Mouse (Mus musculus): Measurements from ENCODE around the gene Zfp961. TPM values are rescaled to one million over a fixed set of nuclear protein-coding genes. Genes with fewer than 3 reads are reported as not detected.
A peak's percentile ranks its signal among the peaks of the same experiment; 100 is the strongest.

Zfp961 gene
- total RNA-seq, 2 experiments from 2014 or later: 15.3 to 15.4 TPM

DNA sequence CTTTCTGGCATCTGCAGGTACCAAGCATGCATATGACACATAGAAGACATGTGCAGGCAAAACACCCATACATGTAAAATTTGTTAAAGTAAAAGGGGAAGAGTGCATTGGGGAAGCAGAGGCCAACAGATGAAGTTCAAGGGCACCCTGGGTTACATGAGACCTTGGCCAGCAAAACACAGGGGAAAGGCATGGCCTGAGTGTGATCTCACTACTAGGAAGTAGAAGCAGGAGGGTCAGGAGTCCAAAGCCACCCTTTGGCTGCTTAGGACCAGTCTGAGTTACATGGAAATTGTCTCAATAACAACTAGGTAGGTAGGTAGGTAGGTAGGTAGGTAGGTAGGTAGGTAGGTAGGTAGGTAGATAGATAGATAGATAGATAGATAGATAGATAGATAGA lies 9.6 kb downstream of the Zfp961 start:
- no peak for DNase-seq (ENCODE audit: low spot score in 2 of 2)

DNA sequence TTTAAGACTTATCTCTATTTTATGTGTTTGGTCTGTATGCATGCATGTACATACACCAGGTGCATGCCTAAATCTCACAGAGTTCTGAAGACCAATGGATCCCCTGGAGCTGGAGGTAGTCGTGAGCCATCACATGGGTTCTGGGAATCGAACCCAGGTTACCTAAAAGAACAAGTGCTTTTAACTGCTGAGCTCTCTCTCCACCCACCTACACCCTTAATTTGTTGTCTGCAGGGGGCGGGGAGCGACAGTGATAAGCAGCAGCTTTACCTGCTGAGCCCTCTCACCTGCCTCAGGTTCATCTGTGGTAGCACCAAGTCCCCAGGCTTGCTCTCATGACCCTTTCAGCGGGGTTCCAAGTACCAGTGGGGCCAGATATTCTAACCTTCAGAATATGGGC lies 11.0 kb downstream of the Zfp961 start:
- no peak for DNase-seq (ENCODE audit: low spot score in 2 of 2)

DNA sequence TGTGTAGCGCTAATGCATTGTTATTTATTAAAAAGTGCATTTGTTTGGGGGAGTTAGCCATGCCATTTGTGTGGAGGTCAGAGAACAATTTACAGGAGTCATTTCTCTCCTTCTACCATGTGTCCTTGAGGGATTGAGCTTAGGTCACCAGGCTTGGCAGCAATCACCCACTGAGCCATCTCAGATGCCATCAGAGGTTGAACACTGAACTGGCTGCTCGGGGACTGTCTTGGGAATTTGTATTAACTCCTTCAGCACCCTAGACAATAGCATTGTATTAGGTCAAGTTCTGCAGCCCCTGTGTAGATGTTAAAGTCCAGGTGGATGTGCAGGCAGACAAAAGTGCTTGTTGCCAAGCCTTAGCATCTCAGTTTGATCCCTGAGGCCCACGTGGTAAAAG lies 13.2 kb downstream of the Zfp961 start:
- no peak for DNase-seq (ENCODE audit: low spot score in 2 of 2)

DNA sequence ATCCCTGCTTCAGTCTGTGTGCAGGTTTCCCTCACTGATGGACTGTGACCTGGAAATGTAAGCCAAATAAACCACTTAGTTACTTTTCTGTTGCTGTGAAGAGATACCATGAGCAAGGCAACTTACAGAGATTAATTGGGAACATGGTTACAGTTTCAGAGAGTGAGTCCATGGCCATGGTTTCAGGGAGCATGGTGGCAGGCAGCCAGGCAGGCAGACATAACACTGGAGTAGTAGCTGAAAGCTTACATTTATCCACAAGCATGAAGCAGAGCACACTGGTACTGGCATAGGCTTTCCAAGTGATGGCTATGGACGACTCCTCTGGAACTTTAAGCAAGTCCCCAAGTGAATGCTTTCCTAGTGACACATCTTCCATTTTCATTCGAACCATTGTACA lies 14.3 kb downstream of the Zfp961 start:
- no peak for DNase-seq (ENCODE audit: low spot score in 2 of 2)

DNA sequence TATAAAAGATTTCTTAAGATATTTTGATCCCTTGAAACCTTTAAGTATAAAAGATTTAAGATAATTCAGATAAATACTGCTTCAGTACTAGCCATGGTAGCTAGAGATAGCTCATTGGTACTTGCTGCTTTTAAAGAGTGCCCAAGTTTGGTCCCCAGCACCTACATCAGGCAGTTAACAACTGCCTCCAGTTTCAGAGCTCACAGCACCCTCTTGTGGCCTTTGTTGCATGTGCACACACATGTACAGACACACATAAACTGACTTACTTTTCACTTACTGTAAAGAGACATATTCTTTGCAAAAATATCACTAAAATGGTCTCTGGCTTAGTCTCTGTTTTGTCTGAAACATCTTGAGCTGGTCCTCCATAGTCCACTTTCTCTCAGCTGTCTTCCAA lies 15.6 kb downstream of the Zfp961 start:
- DNase-seq (ENCODE audit: low spot score in 2 of 2): no peak

DNA sequence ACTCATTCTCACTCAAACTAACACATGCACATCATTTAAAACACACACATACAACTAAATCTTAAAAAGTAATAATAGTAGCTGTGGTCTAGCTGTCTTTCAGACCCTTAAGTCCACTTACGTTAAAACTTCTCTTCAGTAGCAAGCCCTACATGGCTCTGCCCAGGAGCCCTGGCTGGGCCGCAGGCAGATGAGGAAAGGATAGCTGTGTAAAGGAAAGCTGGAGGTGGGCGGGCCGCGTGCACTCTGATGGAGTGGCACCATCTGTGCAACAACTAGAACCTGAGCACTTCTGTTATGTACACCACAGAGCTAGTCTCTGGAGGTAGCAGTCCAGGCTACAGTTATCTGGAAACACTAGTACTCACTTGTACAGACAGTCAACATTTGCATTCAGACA lies 16.4 kb downstream of the Zfp961 start:
- no peak for DNase-seq (ENCODE audit: low spot score in 2 of 2)

DNA sequence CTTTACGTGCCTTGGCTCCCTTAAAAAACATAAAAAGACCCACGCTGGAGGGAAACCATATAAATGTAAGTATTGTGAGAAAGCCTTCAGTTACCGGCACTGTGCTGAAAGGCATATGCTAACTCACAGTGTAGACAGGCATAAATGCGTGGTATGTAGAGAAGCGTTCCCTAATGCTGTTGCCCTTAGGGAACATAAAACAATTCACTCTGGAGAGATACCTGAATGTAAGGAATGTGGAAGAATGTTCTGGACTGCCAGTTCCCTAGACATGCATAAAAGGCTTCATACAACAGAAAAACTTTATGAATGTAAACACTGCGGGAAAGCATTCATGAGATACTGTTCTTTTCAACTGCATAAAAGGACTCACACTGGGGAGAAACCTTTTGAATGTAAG lies 17.3 kb downstream of the Zfp961 start:
- DNase-seq (ENCODE audit: low spot score in 2 of 2): no peak

DNA sequence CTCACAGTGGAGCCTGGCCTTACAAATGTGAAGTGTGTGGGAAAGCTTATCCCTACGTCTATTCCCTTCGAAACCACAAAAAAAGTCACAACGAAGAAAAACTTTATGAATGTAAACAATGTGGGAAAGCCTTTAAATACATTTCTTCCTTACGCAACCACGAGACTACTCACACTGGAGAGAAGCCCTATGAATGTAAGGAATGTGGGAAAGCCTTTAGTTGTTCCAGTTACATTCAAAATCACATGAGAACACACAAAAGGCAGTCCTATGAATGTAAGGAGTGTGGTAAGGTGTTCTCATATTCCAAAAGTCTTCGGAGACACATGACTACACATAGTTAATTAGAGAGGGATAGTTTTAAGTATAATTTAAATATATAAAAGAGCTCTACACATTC lies 17.8 kb downstream of the Zfp961 start:
- DNase-seq (ENCODE audit: low spot score in 2 of 2): no peak

DNA sequence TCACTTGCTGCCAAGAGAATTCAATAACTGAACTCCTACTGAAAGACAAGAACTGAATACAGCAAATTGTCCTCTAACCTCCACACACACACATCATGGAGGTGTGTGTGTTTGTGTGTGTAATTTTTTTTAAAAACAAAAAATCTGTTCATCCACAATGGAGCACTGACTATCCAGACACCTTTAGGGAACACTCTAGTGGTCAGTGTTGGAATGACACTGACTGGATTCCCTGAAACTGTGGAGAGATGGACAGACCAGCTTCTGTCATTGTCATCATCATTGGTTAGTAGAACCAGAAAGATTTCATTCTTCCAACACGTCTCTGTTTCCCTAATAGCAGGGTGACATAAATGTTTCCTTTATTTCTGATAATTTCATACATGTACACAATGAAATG lies 21.1 kb downstream of the Zfp961 start:
- peak in 1 of 2 experiments; percentile 25 for DNase-seq (ENCODE audit: low spot score in 2 of 2)

DNA sequence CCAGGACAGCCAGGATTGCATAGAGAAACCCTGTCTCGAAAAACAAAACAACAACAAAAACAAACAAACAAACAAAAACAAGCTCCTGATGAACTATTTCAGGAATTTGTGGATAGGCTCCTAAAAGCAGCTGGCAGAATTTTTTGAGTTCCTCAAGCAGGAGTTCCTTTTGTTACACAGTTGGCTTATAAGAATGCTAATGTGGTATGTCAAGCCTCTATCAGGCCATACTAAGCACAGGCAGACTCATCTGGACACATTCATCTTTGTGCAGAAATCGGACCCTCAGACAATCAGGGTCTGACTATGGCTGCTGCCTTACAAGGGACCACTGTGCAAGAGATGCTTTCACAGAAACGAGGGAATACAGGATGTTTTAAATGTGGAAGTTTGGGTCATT lies 23.4 kb downstream of the Zfp961 start:
- no peak for DNase-seq (ENCODE audit: low spot score in 2 of 2)

DNA sequence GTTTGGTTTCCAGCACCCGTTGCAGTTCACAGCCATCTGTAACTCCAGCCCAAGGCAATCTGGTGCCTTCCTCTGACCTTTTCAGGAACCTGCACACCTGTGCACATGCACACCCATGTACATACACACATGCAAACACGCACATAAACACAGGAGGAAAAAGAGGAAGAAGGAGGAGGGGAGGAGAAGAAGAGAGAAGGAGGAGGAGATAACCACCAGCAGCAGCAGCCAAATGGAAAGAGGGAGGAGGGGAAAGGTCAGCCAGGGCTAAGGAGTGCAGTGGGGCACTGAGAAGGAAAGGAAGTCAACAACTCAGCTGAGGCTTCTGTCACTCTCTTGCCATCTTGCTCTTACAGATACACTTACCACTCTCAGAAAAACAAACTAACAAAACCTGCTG lies 30.2 kb downstream of the Zfp961 start:
- no peak for DNase-seq (ENCODE audit: low spot score in 2 of 2)

DNA sequence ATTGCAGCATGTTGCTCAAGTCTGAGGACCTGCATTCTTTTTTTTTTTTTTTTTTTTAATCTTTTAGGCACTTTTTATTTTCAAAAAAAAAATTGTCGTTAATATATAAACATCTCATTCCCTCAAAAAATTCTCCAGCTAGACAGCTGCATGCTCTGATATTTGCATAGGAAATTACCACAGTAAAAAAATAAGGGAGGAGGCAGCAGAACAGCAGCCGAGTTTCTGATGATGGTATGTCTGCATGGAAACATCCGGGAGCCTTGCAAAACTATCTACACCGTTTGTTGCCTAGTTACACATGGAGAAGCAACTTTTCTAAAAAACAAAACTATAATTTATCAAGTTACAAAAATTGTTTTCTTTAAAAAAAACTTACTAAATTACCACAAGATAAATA lies 30.6 kb downstream of the Zfp961 start:
- no peak for DNase-seq (ENCODE audit: low spot score in 2 of 2)

DNA sequence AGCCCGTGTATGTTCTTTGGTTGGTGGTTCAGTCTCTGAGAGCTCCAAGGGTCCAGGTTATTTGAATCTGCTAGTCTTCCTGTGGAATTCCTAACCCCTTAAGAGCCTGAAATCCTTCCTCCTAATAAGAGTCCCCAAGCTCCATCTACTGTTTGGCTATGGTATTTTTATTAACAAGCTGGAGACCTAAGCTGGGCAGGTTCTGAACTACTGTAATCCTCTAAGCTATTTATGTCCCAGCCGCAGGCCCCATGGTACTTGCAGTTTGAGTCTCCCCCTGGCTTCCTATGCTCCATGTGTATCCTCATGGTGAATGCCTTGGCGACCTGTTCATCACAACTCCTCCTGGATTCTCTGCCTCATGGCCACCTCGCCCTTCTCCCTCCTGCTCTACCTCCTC lies 33.8 kb downstream of the Zfp961 start:
- no peak for DNase-seq (ENCODE audit: low spot score in 2 of 2)

DNA sequence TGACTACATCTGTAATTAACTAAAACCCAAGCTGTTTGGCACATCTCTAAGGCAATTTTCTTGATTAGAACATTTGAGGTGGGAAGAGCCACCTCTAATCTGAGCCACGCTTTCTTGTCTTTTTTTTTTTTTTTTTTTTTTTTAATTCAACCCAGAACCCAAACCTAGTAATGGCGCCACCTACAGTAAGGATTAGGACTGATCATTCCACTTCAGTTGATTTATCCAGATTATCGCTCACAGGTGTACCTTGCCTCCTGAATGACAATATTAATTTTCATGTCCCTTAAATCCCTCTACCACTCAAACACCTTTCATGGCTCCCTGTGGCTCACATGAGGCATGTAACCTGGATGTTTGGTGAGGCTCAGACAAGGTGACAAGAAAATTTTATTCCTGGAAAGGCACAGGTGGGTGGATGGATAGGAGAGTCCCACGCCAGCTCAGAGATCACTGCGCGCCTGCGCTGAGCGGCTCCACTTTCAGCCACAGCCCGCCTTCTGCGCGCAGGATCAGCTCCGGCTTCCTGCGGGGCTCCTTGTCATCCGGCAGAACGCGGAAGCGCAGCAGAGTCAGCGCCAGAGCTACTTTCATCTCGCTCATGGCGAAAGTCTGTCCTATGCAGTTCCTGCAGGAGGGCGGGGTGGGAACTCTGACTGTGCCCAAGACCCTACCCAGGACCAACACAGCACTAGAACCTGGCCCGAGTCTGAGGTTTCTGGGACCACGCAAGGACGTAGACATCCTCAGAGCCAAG lies 37.5 kb downstream of the Zfp961 start:
- peak; percentile 66 to 80 for DNase-seq (ENCODE audit: low spot score in 2 of 2)

DNA sequence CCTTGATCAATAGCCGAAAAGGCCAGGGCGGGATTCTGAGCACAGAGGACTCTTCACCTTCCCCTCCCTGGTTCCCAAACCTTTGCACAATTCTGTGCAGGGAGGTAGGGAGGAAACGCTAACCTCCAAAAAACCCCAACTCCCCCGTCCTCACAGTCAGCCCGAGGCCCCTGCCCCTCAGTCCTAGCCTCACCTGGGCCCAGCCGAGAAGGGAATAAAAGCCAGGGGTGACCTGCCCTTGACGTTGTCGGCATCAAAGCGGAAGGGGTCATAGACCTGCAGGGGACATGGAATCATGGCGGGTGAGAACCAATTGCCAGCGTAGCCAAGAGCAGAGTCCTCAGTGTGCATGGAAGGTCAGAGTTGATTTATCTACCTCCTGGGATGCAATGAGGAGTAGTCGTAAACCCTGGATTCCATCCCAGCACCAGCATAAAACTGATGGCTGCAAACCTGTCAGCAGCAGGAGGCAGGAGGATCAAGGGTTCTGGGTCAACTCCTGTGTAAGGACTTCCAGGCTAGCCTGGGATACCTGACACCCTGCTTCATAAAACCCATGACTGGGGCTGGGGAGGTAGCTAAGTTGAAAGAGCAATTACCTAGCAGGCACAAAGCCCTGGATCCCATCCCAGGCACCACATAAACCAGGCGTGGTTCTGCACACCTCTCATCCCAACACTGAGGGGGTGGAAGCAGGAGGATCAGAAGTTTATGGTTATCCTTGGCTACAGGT lies 38.2 kb downstream of the Zfp961 start:
- DNase-seq (ENCODE audit: low spot score in 2 of 2): no peak

DNA sequence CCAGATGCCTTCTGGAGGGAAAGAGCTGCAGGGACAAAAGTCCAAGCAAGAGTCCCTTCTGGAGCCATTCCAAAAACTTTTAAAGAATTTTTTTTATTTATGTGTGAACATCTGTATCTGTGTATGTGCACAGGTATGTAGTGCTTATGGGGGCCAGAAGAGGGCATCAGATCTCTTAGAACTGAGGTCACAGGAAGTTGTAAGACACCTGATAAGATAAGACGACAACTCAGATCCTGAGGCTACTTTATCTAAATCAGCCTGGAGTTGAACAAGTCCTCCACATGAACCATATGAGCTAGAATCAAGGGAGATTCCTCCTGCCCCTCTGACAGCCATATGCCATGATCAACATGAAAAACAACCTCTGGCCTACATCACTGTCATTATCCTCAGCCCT lies 48.6 kb downstream of the Zfp961 start:
- no peak for DNase-seq (ENCODE audit: low spot score in 2 of 2)

DNA sequence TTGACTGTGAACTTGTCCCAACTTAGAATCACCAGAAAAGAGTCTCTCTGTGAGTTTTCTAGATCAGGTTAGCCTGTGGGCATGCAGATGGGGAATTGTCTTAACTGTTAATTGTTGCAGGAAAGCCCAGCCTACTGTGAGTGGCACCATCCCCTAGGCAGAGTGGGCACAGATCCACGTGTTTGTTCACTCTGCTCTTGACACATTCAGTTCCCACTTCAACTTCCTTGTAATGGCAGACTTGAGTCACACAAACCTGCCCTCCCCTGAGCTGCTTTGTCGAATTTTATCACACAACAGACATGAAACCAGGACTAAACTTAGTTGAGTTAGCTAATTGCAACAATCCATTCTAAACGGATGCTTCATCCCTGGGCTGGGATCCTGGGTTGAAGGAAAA lies 49.4 kb downstream of the Zfp961 start:
- DNase-seq (ENCODE audit: low spot score in 2 of 2): no peak

DNA sequence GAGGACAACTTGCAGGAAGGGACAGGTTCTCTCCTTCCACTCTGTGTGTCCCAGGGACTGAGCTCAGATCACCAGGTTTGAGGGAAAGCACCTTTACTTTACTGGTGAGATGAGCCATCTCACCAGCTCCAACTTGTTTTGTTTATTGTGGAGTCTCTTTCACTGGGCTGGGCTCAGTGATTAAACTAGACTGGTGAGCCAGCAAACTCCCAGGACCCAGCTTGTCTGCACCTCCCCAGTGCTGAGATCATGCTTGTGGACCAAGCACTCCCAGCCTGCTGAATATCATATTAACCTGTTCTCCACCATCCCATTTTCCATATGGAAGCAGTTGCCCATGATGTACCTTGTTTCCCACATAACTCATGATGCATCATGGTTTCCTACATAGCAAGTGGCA lies 52.1 kb downstream of the Zfp961 start:
- DNase-seq (ENCODE audit: low spot score in 2 of 2): no peak

DNA sequence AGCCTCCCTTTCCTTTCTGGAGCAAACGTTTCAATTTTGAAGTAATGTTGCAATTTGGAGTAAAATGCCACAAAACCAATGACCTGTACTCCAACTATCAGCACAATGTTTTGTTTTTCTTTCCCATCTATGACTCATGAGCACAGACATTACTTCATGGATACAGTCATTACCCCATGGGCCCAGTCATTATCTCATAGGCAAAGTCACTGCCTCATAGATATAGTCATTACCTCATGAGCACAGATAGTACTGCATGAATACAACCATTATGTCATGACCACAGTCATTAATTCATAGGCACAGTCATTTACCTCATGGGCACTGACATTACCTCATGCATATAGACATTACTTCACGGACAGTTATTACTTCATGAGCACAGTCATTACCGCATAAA lies 55.1 kb downstream of the Zfp961 start:
- DNase-seq (ENCODE audit: low spot score in 2 of 2): no peak

DNA sequence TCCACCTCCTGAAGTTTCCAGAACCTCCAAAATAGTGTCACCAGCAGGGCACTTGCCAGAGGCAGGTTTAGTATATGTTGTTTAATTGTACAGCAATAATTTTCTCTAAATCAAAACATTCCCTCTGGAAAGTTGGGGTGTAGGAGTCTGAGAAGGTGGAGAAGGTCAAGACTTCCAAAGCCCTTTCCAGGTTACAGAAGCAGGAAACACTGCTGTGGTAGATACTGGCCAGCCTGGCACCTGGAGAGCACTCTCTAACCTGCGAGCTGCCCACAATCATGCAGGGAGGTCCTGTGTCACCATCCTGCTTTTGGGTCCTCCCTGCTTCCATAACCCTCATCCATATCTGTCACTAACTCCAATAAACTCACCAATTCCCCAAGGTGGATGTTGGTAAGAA lies 55.9 kb downstream of the Zfp961 start:
- no peak for DNase-seq (ENCODE audit: low spot score in 2 of 2)

DNA sequence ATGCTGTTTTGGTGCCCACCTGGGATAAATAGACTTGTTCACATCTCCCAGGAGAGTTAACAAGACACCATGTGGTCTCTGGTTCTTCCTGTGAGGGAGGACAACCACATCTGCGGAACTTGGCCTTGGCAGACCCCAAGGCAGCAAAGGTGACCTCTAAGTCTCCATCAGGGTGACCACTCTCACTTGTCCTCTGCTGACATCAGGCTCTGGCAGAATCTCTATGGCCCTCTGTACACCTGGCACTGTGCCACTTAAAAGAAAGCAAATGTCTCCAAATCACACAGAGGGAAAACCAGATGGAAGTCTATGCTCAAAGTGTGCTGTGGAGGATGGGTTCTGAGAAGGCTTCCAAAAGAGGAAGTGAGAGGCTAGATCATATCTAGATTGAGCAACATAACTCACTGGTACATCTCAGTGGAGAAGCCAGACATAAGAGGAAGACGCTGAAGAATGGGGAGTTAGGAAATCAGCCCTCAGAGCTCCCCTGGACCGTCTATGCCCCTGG lies 57.4 kb downstream of the Zfp961 start:
- DNase-seq (ENCODE audit: low spot score in 2 of 2): no peak

DNA sequence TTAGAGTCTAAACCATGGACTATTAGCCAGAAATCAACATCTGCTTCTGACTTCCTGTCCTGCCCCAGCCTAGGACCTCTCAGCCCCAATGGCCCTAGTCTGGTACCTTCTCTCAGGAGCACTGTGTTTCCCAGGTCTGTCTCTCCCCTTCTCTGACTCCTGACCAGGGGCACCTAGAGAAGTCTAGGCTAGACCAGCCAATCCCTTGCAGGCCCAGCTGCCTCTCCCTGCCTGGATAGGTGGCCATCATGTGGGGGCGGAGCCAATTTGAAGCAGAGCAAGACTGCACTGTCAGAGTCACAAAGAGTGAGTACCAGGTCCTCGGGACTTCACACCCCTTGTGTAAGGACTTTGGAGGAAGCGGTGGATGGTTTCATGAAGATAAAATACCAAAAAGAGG lies 58.6 kb downstream of the Zfp961 start, which contains the start of gene Cyp4f18:
Cyp4f18 (minus strand) TSS at position 154 of the 400 bp plus-strand sequence.
- DNase-seq (ENCODE audit: low spot score in 2 of 2): no peak
